Mouse (Mus musculus): ENCODE data around the gene Rnf11. TPM values are rescaled to one million over a fixed set of nuclear protein-coding genes. Genes with fewer than 3 reads are reported as not detected.
A peak's percentile ranks its signal among the peaks of the same experiment; 100 is the strongest.

The Rnf11 gene
- polyA plus RNA-seq, 1 experiment from 2014 or later = 61.0 TPM

DNA sequence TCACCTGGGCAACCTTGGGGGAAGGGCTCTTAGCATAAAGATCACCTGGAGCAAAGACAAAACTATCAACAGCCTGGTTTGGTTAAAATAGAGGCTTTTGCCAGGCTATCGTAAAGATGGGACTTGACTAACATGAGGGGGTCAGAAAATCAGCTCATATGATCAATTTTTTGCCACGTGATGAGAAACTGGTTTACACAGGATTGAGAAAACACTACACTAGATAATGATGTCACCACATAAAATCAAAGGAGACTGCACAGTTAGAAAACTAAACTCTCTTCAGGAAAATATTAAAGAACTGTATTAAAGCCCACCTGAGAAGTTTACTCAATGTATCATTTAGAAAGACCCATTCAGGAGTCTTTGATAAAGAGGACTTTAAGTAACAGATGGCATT lies 9.4 kb downstream of the Rnf11 start:
- peaks cover 10% of the 10 kb centered on the region; the same call in 1 of the 2 replicates for H3K36me3 ChIP-seq
- H3K4me2 ChIP-seq = peak overlapping the region; percentile 70
- peak overlapping the region; percentile 98; the same call in 1 of the 2 replicates for H3K9ac ChIP-seq
- H3K27ac ChIP-seq = no peak overlapping the region
- H3K4me3 ChIP-seq = peak overlapping the region; percentile 76
- no peaks in the 10 kb centered on the region for H3K9me3 ChIP-seq
- 57% methylated on average over 2 of the region's 2 CpGs for WGBS
- no peaks in the 10 kb centered on the region for H3K27me3 ChIP-seq
- ATAC-seq (ENCODE audit: low FRiP score) = no peak
- peaks cover 25% of the 10 kb centered on the region for H3K4me1 ChIP-seq (replicated peaks)

GRCm38 (mm10) chr4:109472566-109472965 lies 12.0 kb downstream of the Rnf11 start:
- no peaks in the 10 kb centered on the region for H3K27me3 ChIP-seq
- H3K4me2 ChIP-seq = no peak overlapping the region
- no peak overlapping the region for H3K4me3 ChIP-seq
- WGBS = 91% methylated on average over 3 of the region's 3 CpGs
- peaks cover 10% of the 10 kb centered on the region; the same call in 1 of the 2 replicates for H3K36me3 ChIP-seq
- no peak overlapping the region for H3K27ac ChIP-seq
- H3K4me1 ChIP-seq (replicated peaks) = peaks cover 25% of the 10 kb centered on the region
- no peak overlapping the region for H3K9ac ChIP-seq
- H3K9me3 ChIP-seq = no peaks in the 10 kb centered on the region
- ATAC-seq (ENCODE audit: low FRiP score) = no peak

DNA sequence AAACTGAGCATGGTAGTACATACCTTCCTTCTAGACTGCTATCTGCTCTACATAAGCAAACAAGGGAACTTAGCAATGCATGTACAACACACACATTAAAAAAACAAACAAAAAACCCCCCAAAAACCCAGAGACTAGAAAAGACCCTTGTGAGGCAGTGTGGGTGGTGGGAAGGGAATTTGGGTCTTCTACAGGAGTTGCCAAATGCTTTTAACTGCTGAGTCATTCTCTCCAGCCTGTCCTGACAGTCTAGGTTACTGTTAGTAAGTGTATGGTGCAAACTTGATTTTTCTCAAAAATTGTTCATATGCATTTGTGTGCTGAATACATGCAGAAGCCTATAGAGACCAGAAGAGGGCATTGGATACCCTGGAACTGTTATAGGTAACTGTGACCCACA lies 12.9 kb downstream of the Rnf11 start:
- Histone ChIP-seq H3K4me2 (no peak overlapping the region), H3K27me3 (no peaks in the 10 kb centered on the region), H3K9ac (no peak overlapping the region), H3K9me3 (no peaks in the 10 kb centered on the region), H3K4me1 (replicated peaks) (peaks cover 25% of the 10 kb centered on the region), H3K4me3 (no peak overlapping the region), H3K27ac (no peak overlapping the region), H3K36me3 (peaks cover 10% of the 10 kb centered on the region; the same call in 1 of the 2 replicates)
- no peak for ATAC-seq (ENCODE audit: low FRiP score)

- 0 out of 2 replicates have a peak, but pooled peaks cover 6% of the 10 kb centered on the region for H3K36me3 ChIP-seq
- H3K9me3 ChIP-seq = no peaks in the 10 kb centered on the region
- H3K4me3 ChIP-seq = no peak overlapping the region
- no peak overlapping the region for H3K4me2 ChIP-seq
- ATAC-seq (ENCODE audit: low FRiP score) = no peak
- no peak overlapping the region for H3K27ac ChIP-seq
- H3K27me3 ChIP-seq = no peaks in the 10 kb centered on the region
- H3K9ac ChIP-seq = no peak overlapping the region
- H3K4me1 ChIP-seq (replicated peaks) = peaks cover 10% of the 10 kb centered on the region
Observed at GRCm38 (mm10) chr4:109467687-109468086, 16.8 kb downstream of the Rnf11 start.

DNA sequence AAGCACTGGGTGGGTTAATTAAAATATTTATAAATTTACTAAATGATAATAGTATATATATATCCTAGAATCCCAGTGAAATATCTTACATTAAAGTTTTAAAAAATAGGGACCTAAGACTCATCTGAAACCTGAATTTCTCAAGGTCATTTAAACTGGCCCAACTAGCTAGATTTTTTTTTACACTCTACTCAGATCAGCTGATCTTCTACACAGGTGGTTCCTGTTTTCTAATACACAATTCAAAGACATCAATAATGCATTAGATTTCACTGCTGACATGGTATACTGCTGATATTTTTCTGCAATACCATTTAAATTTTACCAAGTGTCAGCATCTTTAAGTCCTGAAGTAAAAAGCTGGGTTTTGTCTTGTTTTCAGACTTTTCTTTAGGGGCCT lies 20.6 kb downstream of the Rnf11 start:
- Histone ChIP-seq H3K27ac (no peak overlapping the region), H3K4me3 (no peak overlapping the region), H3K4me1 (replicated peaks) (no peaks in the 10 kb centered on the region), H3K9ac (no peak overlapping the region), H3K4me2 (no peak overlapping the region), H3K36me3 (no peaks in the 10 kb centered on the region), H3K9me3 (no peaks in the 10 kb centered on the region), H3K27me3 (no peaks in the 10 kb centered on the region)
- ATAC-seq (ENCODE audit: low FRiP score) = no peak

GRCm38 (mm10) chr4:109460421-109461179 lies 23.9 kb downstream of the Rnf11 start:
- Histone ChIP-seq H3K4me3 (no peak overlapping the region), H3K36me3 (peaks cover 4% of the 10 kb centered on the region; the same call in 1 of the 2 replicates), H3K9ac (no peak overlapping the region), H3K4me2 (no peak overlapping the region), H3K27ac (no peak overlapping the region), H3K27me3 (no peaks in the 10 kb centered on the region), H3K9me3 (no peaks in the 10 kb centered on the region), H3K4me1 (replicated peaks) (no peaks in the 10 kb centered on the region)
- ATAC-seq (ENCODE audit: low FRiP score) = no peak
- 79% methylated on average over 3 of the region's 3 CpGs for WGBS

DNA sequence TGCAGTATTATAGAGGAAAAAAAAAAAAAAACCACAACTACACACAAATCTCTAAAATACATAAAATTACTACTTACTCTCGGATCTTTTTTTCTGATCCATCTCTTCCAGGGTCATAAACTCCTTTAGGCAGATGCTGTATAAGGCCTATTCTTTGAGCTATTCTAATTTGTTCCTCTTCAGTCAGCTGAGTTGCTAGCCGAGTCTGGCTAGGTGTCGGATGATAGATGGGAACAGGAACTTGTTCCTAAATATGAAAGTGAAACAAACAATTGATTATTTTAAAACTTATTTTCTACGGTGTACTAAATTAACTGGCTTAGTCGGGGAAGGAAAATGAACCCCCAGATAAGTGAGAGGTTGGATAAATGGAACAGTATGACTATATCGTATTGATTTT lies 27.7 kb downstream of the Rnf11 start:
- H3K9ac ChIP-seq = no peak overlapping the region
- WGBS = 91% methylated on average over 6 of the region's 6 CpGs
- no peak overlapping the region for H3K27ac ChIP-seq
- peaks cover 22% of the 10 kb centered on the region for H3K36me3 ChIP-seq
- no peaks in the 10 kb centered on the region for H3K27me3 ChIP-seq
- no peaks in the 10 kb centered on the region for H3K4me1 ChIP-seq (replicated peaks)
- no peak for ATAC-seq (ENCODE audit: low FRiP score)
- no peak overlapping the region for H3K4me2 ChIP-seq
- H3K9me3 ChIP-seq = no peaks in the 10 kb centered on the region
- H3K4me3 ChIP-seq = no peak overlapping the region

- no peak overlapping the region for H3K27ac ChIP-seq
- H3K36me3 ChIP-seq = peaks cover 22% of the 10 kb centered on the region
- H3K4me2 ChIP-seq = no peak overlapping the region
- no peaks in the 10 kb centered on the region for H3K27me3 ChIP-seq
- H3K9ac ChIP-seq = no peak overlapping the region
- 94% methylated on average over 2 of the region's 2 CpGs for WGBS
- H3K4me1 ChIP-seq (replicated peaks) = no peaks in the 10 kb centered on the region
- no peak for ATAC-seq (ENCODE audit: low FRiP score)
- no peak overlapping the region for H3K4me3 ChIP-seq
- H3K9me3 ChIP-seq = no peaks in the 10 kb centered on the region
Observed at GRCm38 (mm10) chr4:109448531-109448930, 36.0 kb downstream of the Rnf11 start.

DNA sequence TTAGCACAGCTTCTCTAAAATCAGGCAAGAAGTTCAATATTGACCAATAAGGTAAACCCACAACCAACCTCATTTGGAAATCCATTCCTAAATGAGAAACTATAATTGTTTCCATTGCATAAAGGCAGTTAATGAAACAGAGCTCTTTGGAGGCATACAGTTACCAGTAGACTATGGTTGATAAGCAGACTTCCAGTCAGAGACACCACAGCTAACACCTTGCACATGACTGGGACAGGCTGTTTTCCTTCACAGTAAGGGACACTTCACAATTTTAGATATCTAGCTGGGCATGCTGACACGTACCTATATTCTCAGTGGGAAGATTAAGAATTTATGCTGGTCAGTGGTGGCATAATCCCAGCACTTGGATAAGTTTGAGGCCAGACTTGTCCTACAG lies 38.6 kb downstream of the Rnf11 start:
- Histone ChIP-seq H3K9me3 (no peaks in the 10 kb centered on the region), H3K4me1 (replicated peaks) (no peaks in the 10 kb centered on the region), H3K9ac (no peak overlapping the region), H3K27me3 (no peaks in the 10 kb centered on the region), H3K27ac (no peak overlapping the region), H3K36me3 (peaks cover 11% of the 10 kb centered on the region; the same call in 1 of the 2 replicates), H3K4me3 (no peak overlapping the region), H3K4me2 (no peak overlapping the region)
- WGBS = 85% methylated on average over 1 of the region's 1 CpGs
- ATAC-seq (ENCODE audit: low FRiP score) = no peak

GRCm38 (mm10) chr4:109445397-109445796 lies 39.1 kb downstream of the Rnf11 start:
- WGBS = 94% methylated on average over 2 of the region's 2 CpGs
- Histone ChIP-seq H3K36me3 (peaks cover 7% of the 10 kb centered on the region; the same call in 1 of the 2 replicates), H3K27me3 (no peaks in the 10 kb centered on the region), H3K27ac (no peak overlapping the region), H3K4me3 (no peak overlapping the region), H3K9me3 (no peaks in the 10 kb centered on the region), H3K4me2 (no peak overlapping the region), H3K4me1 (replicated peaks) (no peaks in the 10 kb centered on the region), H3K9ac (no peak overlapping the region)
- ATAC-seq (ENCODE audit: low FRiP score) = no peak

DNA sequence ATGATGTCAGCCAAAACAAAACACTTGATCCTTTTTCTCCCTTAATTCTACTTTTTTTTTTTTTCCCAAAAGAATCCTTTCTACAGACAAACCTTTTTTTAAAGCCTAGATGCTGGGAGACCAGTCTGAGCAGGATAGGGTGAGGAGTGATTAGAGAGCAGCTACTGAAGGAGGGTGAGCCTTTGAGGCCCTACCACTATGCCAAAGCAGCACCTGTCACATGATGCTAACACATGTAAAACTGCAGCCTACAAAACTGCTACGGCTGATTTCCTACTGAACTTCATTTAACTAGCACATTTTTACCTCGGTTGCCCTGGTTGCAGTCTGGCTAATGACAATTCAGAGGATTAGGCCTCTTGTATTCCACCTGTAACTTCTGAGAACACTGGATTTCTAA lies 39.6 kb downstream of the Rnf11 start:
- 79% methylated on average over 2 of the region's 2 CpGs for WGBS
- Histone ChIP-seq H3K9ac (no peak overlapping the region), H3K27ac (no peak overlapping the region), H3K4me2 (no peak overlapping the region), H3K4me3 (no peak overlapping the region), H3K27me3 (no peaks in the 10 kb centered on the region), H3K9me3 (no peaks in the 10 kb centered on the region), H3K4me1 (replicated peaks) (no peaks in the 10 kb centered on the region), H3K36me3 (peaks cover 7% of the 10 kb centered on the region; the same call in 1 of the 2 replicates)
- no peak for ATAC-seq (ENCODE audit: low FRiP score)

DNA sequence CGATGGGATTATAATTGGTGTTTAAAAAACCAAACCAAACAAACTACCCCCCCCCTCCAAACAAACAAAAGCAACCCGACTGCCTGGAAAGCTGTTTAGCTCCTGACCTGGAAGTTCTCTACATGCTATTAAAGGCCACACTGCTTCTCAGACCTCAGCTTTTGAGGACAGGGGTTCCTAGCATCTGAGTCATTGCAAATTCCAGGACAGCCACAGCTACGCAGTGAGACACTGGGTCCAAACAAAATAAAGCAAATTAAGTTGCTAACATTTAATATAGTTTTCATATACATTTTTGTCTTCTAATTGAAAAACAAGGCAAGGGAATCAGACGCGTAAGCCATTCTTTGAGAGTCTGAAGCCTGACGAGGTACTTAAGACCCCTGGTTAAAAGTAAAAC lies 40.1 kb downstream of the Rnf11 start:
- no peak overlapping the region for H3K27ac ChIP-seq
- no peaks in the 10 kb centered on the region for H3K27me3 ChIP-seq
- no peaks in the 10 kb centered on the region for H3K9me3 ChIP-seq
- no peak overlapping the region for H3K4me3 ChIP-seq
- 84% methylated on average over 6 of the region's 6 CpGs for WGBS
- ATAC-seq (ENCODE audit: low FRiP score) = no peak
- H3K4me2 ChIP-seq = no peak overlapping the region
- H3K36me3 ChIP-seq = peaks cover 7% of the 10 kb centered on the region; the same call in 1 of the 2 replicates
- no peaks in the 10 kb centered on the region for H3K4me1 ChIP-seq (replicated peaks)
- H3K9ac ChIP-seq = no peak overlapping the region

GRCm38 (mm10) chr4:109442649-109443048 lies 41.9 kb downstream of the Rnf11 start:
- Histone ChIP-seq H3K9me3 (no peaks in the 10 kb centered on the region), H3K27me3 (no peaks in the 10 kb centered on the region), H3K36me3 (peaks cover 7% of the 10 kb centered on the region; the same call in 1 of the 2 replicates), H3K4me3 (no peak overlapping the region), H3K4me1 (replicated peaks) (no peaks in the 10 kb centered on the region), H3K27ac (no peak overlapping the region), H3K9ac (no peak overlapping the region), H3K4me2 (no peak overlapping the region)
- 92% methylated on average over 4 of the region's 4 CpGs for WGBS
- no peak for ATAC-seq (ENCODE audit: low FRiP score)
